Mouse (Mus musculus): ENCODE results near the gene Pole4. TPM values are rescaled to one million over a fixed set of nuclear protein-coding genes. Genes with fewer than 3 reads are reported as not detected.
"Not testable (repeated sequence)": the region's sequence is repeated elsewhere in the genome, so short reads cannot be mapped to it uniquely, and the experiment has no call there.

Gene Pole4
- polyA plus RNA-seq, 1 experiment from 2014 or later = 95.3 TPM

- Histone ChIP-seq H3K27me3 (replicated peaks; ENCODE audit: low read depth, poor library complexity, severe bottlenecking) (no peaks in the 10 kb centered on the region), H3K27ac (replicated peaks) (no peak overlapping the region), H3K36me3 (replicated peaks) (no peaks in the 10 kb centered on the region), H3K9me3 (no peaks in the 10 kb centered on the region), H3K4me1 (no peaks in the 10 kb centered on the region), H3K4me3 (no peak overlapping the region)
- DNase-seq (ENCODE audit: low spot score) = no peak
- WGBS = 90% methylated on average over 10 of the region's 10 CpGs
These were observed 2.1 kb upstream of the Pole4 start for GRCm38 (mm10) chr6:82707241-82707640.

- DNase-seq (ENCODE audit: low spot score) = no peak
- H3K9me3 ChIP-seq = no peaks in the 10 kb centered on the region
- H3K27ac ChIP-seq (replicated peaks) = no peak overlapping the region
- 86% methylated on average over 3 of the region's 3 CpGs for WGBS
- H3K4me1 ChIP-seq = peaks cover 15% of the 10 kb centered on the region
- H3K27me3 ChIP-seq (replicated peaks; ENCODE audit: low read depth, poor library complexity, severe bottlenecking) = no peaks in the 10 kb centered on the region
- H3K36me3 ChIP-seq (replicated peaks) = no peaks in the 10 kb centered on the region
- H3K4me3 ChIP-seq = no peak overlapping the region
These were observed 1.5 kb downstream of the Pole4 start for GRCm38 (mm10) chr6:82703710-82704109.

GRCm38 (mm10) chr6:82702593-82703017, 2.6 kb downstream of the Pole4 start:
- H3K27ac ChIP-seq (replicated peaks) = no peak overlapping the region
- DNase-seq (ENCODE audit: low spot score) = peak; percentile 90
- H3K9me3 ChIP-seq = no peaks in the 10 kb centered on the region
- H3K4me1 ChIP-seq = peaks cover 15% of the 10 kb centered on the region
- 30% methylated on average over 16 of the region's 16 CpGs for WGBS
- H3K27me3 ChIP-seq (replicated peaks; ENCODE audit: low read depth, poor library complexity, severe bottlenecking) = no peaks in the 10 kb centered on the region
- H3K4me3 ChIP-seq = no peak overlapping the region
- no peaks in the 10 kb centered on the region for H3K36me3 ChIP-seq (replicated peaks)

- WGBS = 58% methylated on average over 6 of the region's 6 CpGs
These were observed 3.9 kb downstream of the Pole4 start for GRCm38 (mm10) chr6:82701296-82701695.

GRCm38 (mm10) chr6:82699831-82700230, 5.3 kb downstream of the Pole4 start:
- 22% methylated on average over 5 of the region's 5 CpGs for WGBS
- H3K4me3 ChIP-seq = no peak overlapping the region
- H3K4me1 ChIP-seq = peaks cover 15% of the 10 kb centered on the region
- DNase-seq (ENCODE audit: low spot score) = peak; percentile 24
- no peak overlapping the region for H3K27ac ChIP-seq (replicated peaks)
- no peaks in the 10 kb centered on the region for H3K27me3 ChIP-seq (replicated peaks; ENCODE audit: low read depth, poor library complexity, severe bottlenecking)
- H3K9me3 ChIP-seq = no peaks in the 10 kb centered on the region
- H3K36me3 ChIP-seq (replicated peaks) = no peaks in the 10 kb centered on the region

More at GRCm38 (mm10) chr6:82701296-82701695, 3.9 kb downstream of the Pole4 start:
- Histone ChIP-seq H3K9me3 (no peaks in the 10 kb centered on the region), H3K27ac (replicated peaks) (no peak overlapping the region), H3K27me3 (replicated peaks; ENCODE audit: low read depth, poor library complexity, severe bottlenecking) (no peaks in the 10 kb centered on the region), H3K4me3 (no peak overlapping the region), H3K4me1 (peaks cover 15% of the 10 kb centered on the region), H3K36me3 (replicated peaks) (no peaks in the 10 kb centered on the region)
- DNase-seq (ENCODE audit: low spot score) = no peak

GRCm38 (mm10) chr6:82696736-82697135, 8.4 kb downstream of the Pole4 start:
- Histone ChIP-seq H3K4me3 (no peak overlapping the region), H3K9me3 (no peaks in the 10 kb centered on the region), H3K4me1 (peaks cover 18% of the 10 kb centered on the region), H3K36me3 (replicated peaks) (no peaks in the 10 kb centered on the region), H3K27me3 (replicated peaks; ENCODE audit: low read depth, poor library complexity, severe bottlenecking) (no peaks in the 10 kb centered on the region), H3K27ac (replicated peaks) (no peak overlapping the region)
- DNase-seq (ENCODE audit: low spot score) = no peak
- WGBS = 95% methylated on average over 3 of the region's 3 CpGs

- no peaks in the 10 kb centered on the region for H3K9me3 ChIP-seq
- no peaks in the 10 kb centered on the region for H3K27me3 ChIP-seq (replicated peaks; ENCODE audit: low read depth, poor library complexity, severe bottlenecking)
- 55% methylated on average over 13 of the region's 13 CpGs for WGBS
- no peak overlapping the region for H3K4me3 ChIP-seq
- H3K36me3 ChIP-seq (replicated peaks) = no peaks in the 10 kb centered on the region
- no peak for DNase-seq (ENCODE audit: low spot score)
- peaks cover 7% of the 10 kb centered on the region for H3K4me1 ChIP-seq
- H3K27ac ChIP-seq (replicated peaks) = no peak overlapping the region
These were observed 10.5 kb downstream of the Pole4 start for GRCm38 (mm10) chr6:82694668-82695067.

- no peak overlapping the region for H3K27ac ChIP-seq (replicated peaks)
- WGBS = 89% methylated on average over 4 of the region's 4 CpGs
- H3K4me3 ChIP-seq = no peak overlapping the region
- H3K36me3 ChIP-seq (replicated peaks) = no peaks in the 10 kb centered on the region
- no peaks in the 10 kb centered on the region for H3K4me1 ChIP-seq
- DNase-seq (ENCODE audit: low spot score) = no peak
- no peaks in the 10 kb centered on the region for H3K27me3 ChIP-seq (replicated peaks; ENCODE audit: low read depth, poor library complexity, severe bottlenecking)
- no peaks in the 10 kb centered on the region for H3K9me3 ChIP-seq
These were observed 15.7 kb downstream of the Pole4 start for GRCm38 (mm10) chr6:82689474-82689873.

GRCm38 (mm10) chr6:82688586-82688985, 16.6 kb downstream of the Pole4 start:
- H3K4me1 ChIP-seq; H3K27me3 ChIP-seq (replicated peaks; ENCODE audit: low read depth, poor library complexity, severe bottlenecking); H3K36me3 ChIP-seq (replicated peaks); H3K9me3 ChIP-seq; H3K27ac ChIP-seq (replicated peaks); H3K4me3 ChIP-seq; DNase-seq (ENCODE audit: low spot score): not testable (repeated sequence)
- WGBS = 56% methylated on average over 5 of the region's 5 CpGs

- Histone ChIP-seq H3K36me3 (replicated peaks) (no peaks in the 10 kb centered on the region), H3K4me1 (no peaks in the 10 kb centered on the region), H3K9me3 (no peaks in the 10 kb centered on the region), H3K27me3 (replicated peaks; ENCODE audit: low read depth, poor library complexity, severe bottlenecking) (no peaks in the 10 kb centered on the region), H3K27ac (replicated peaks) (no peak overlapping the region), H3K4me3 (no peak overlapping the region)
- no peak for DNase-seq (ENCODE audit: low spot score)
These were observed 21.0 kb downstream of the Pole4 start for GRCm38 (mm10) chr6:82684136-82684535.

GRCm38 (mm10) chr6:82679286-82679685, 25.9 kb downstream of the Pole4 start:
- not testable (repeated sequence) for H3K4me3 ChIP-seq; H3K36me3 ChIP-seq (replicated peaks); DNase-seq (ENCODE audit: low spot score); H3K27ac ChIP-seq (replicated peaks); H3K27me3 ChIP-seq (replicated peaks; ENCODE audit: low read depth, poor library complexity, severe bottlenecking); H3K9me3 ChIP-seq; H3K4me1 ChIP-seq
- 80% methylated on average over 2 of the region's 2 CpGs for WGBS

- 76% methylated on average over 3 of the region's 3 CpGs for WGBS
These were observed 27.5 kb downstream of the Pole4 start for GRCm38 (mm10) chr6:82677629-82678028.

GRCm38 (mm10) chr6:82666480-82666879, 38.7 kb downstream of the Pole4 start:
- no peaks in the 10 kb centered on the region for H3K36me3 ChIP-seq (replicated peaks)
- no peak overlapping the region for H3K27ac ChIP-seq (replicated peaks)
- H3K4me3 ChIP-seq = no peak overlapping the region
- H3K4me1 ChIP-seq = no peaks in the 10 kb centered on the region
- H3K27me3 ChIP-seq (replicated peaks; ENCODE audit: low read depth, poor library complexity, severe bottlenecking) = no peaks in the 10 kb centered on the region
- no peak for DNase-seq (ENCODE audit: low spot score)
- H3K9me3 ChIP-seq = 0 out of 2 replicates have a peak, but pooled peaks cover 2% of the 10 kb centered on the region

More at GRCm38 (mm10) chr6:82677629-82678028, 27.5 kb downstream of the Pole4 start:
- not testable (repeated sequence) for H3K27me3 ChIP-seq (replicated peaks; ENCODE audit: low read depth, poor library complexity, severe bottlenecking); DNase-seq (ENCODE audit: low spot score); H3K4me1 ChIP-seq; H3K9me3 ChIP-seq; H3K4me3 ChIP-seq; H3K27ac ChIP-seq (replicated peaks); H3K36me3 ChIP-seq (replicated peaks)

- Histone ChIP-seq H3K4me3 (peak overlapping the region; percentile 77), H3K27ac (replicated peaks) (peak overlapping the region; percentile 98), H3K9me3 (no peaks in the 10 kb centered on the region), H3K27me3 (replicated peaks; ENCODE audit: low read depth, poor library complexity, severe bottlenecking) (no peaks in the 10 kb centered on the region), H3K4me1 (peaks cover 11% of the 10 kb centered on the region), H3K36me3 (replicated peaks) (peaks cover 31% of the 10 kb centered on the region)
- 40% methylated on average over 11 of the region's 11 CpGs for WGBS
- no peak for DNase-seq (ENCODE audit: low spot score)
These were observed 52.0 kb downstream of the Pole4 start for GRCm38 (mm10) chr6:82653169-82653525.

Measured in embryonic facial prominence, embryonic 10.5 days (tissue).